Mouse (Mus musculus) heart, adult 18-20 months (tissue): ENCODE data around the gene Cdca4. TPM values are rescaled to one million over a fixed set of nuclear protein-coding genes. Genes with fewer than 3 reads are reported as not detected.
"Not testable (repeated sequence)": the region's sequence is repeated elsewhere in the genome, so short reads cannot be mapped to it uniquely, and the experiment has no call there.

ENCODE experiments used
- DNase-seq, 2 experiments: peaks; one replicate each; pipeline ENCODE4 v3.0.0; 2021 to 2022; ENCODE audit warnings: mixed read lengths in 1 of 2
- total RNA-seq, 2 experiments: library from RNA; stranded (reverse); gene quantifications; 2 replicates each; pipeline ENCODE4 v1.2.3; 2021

Gene Cdca4
- total RNA-seq, 2 experiments from 2014 or later = 5.1 to 5.6 TPM

DNA sequence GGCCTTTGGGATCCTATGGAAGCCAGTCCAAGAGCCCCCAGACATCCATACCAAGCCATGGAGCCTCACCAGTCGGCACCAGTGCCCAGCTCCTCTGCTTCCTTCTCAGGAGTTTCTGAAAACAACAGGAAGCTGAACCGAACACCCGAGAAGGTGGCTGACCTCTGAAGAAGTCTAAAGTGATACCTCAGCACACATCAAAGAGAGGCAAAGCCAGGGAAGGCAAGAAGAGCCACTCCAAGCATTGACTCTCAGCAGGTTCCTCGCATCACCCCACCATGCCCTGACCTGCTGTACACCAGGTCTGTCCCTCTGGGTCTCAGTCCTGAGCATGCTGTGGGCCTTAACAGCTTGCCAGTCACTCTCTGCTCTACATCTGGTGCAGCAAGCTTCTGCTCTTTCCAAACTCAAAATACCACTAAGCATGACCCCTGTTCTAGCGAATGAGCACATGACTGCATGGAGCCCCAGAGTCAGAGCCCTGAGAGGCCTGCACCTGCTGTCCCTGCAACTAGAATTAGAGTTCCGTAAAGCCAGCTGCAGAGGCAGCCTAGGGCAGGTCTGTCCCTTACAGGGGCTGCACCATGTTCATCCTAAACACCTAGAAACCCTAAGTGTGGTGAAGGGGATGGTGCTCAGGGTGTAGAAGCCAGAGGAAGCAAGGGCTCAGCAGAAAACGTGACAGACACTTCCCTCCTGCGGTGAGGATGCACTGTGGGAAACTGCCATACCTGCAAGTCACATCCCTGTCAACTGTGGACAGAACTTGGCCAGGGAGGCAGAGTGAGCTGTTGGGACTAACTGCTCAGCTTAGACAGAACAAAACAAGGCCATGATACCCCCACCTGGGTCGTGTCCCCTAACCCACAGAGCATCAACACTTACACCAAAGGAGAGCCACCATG is 28.1 kb upstream of the Cdca4 start:
- no peak for DNase-seq

GRCm38 (mm10) chr12:112856338-112856737 is 27.1 kb upstream of the Cdca4 start:
- no peak for DNase-seq

DNA sequence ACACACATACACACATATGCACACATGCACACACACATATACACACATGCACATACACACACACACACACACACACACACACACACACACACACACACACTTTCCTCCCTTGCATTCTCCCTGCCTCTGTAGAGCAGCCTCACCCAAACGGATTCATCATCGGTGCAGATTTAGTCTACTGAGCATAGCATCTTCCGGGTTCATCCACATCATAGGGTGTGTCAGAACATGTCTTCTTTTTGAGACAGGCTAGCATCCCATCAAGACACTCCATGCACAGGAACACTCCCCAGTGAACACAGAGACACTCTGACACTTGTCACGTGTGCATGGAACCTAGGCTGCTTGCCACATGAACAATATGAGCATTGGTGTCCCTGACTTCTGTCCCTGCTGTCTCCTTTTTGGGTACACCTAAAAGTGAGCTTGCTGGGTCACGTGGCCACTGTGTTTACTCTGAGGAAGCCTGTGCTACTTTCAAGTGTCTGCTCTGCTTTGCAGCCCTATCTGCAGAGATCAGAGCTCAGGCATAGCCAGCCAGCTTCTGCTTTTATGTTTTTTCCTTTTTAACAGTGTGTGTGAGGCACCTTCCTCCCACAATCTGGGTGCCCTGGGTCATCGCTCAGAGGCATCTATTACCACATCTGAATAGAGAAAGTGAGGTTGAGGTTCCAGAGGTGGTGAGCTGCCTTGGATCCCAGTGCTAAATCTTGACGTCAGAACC is 25.5 kb upstream of the Cdca4 start:
- DNase-seq = no peak

GRCm38 (mm10) chr12:112853050-112853729 is 24.0 kb upstream of the Cdca4 start:
- DNase-seq = no peak

DNA sequence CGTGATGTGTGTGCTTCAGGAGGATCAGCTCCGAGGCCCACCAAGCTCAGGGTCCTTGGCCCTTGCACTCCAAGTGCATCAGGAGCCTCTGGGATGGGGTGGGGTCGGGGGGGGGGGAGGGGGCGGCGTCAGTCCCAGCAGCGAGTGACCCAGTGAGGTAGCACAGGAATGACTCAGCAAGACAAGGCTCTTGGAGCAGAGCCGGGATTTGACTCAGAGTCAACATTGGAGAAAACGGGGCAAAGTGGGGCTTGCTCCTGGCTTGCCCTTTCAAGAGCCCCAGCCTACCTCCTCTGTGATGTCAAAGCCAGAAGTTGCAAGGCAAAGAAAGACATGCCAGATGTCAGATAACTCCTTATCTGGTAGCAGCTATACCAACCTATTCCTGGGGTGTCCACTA is 21.9 kb upstream of the Cdca4 start:
- no peak for DNase-seq

- DNase-seq = no peak
These were observed 21.1 kb upstream of the Cdca4 start for GRCm38 (mm10) chr12:112850344-112850743.

- DNase-seq = no peak
These were observed 20.2 kb upstream of the Cdca4 start for GRCm38 (mm10) chr12:112849235-112850022.

GRCm38 (mm10) chr12:112847880-112848279 is 18.7 kb upstream of the Cdca4 start:
- no peak for DNase-seq

GRCm38 (mm10) chr12:112843803-112844202 is 14.6 kb upstream of the Cdca4 start:
- peak; percentile 86 to 95 for DNase-seq

DNA sequence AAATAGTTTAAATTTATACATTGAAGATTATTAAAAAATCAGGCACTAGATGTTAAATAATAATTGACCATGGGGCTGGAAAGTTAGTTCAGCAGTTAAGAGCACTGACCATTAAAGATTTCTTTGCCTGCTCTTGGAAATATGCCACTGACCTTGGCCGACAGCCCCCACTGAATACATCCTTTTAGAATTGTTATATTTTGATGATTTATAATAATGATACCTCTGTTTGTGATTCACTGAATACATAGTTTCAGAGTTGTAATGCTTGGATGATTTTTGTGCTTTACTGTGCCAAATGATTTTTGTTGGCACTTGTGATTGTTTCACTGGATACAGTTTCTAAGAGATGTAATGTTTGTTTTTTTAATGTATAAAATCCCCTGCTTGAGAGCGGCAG is 12.9 kb upstream of the Cdca4 start:
- DNase-seq = not testable (repeated sequence)

GRCm38 (mm10) chr12:112841338-112841892 is 12.2 kb upstream of the Cdca4 start:
- DNase-seq = not testable (repeated sequence)

DNA sequence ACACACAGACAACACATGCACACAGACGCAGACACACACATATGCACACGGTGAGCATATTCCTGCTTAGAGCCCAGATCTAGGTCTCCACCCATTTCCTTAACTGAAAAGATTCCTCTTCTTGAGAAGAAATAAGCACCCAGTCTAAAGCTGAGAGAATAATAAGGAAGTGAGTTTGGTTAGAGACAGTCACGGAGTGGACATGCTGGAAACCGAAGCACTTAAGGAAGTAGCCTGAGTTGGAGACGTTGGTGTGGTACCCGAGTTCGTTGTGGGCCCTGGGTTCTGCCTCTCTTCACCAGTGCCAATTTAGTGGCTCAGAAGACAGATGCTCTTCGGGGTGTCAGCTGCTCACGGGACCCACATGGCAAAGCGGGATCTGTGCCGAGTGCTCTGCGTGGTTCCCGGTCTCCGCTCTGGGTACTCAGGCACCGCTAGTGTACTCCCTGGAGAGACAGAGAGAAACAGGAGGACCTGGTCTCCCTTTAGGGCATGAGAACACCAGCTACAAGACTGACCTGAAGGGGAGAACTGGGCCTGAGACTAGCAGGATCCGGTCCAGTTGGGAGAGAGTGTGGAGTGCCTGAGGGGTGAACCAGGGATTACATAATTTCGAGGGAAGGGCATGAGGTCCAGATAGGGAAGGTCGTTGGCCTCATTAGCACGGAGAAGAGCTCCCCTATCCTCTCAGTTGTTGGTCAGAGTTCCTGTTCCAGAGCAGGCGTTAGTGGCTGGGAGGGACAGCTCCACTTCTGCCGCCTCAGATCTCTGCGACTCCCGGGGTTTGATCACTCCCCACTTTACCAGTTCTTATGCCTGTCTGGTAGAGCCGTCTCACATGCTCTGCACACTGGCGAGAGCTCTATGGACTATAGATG is 11.2 kb upstream of the Cdca4 start:
- no peak for DNase-seq

DNA sequence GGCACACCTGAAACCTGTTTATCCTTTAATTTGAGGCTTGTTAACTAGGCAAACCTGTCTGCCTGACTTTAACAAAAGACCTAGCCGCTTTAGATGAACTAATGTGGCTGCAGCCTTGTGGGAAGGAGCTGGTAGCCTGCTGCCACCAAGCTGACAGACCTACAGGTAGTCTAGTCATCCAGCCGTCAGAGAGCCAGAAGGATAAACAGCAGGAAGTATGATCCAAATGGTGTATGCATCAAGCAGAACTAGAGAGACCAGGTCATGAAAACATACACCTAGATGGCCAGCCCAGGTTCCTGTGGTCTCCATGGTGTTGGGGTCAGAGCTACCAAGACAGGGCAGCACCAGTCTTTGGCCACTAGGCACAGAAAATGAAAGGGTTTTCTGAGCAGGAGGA is 5.8 kb upstream of the Cdca4 start:
- no peak for DNase-seq

DNA sequence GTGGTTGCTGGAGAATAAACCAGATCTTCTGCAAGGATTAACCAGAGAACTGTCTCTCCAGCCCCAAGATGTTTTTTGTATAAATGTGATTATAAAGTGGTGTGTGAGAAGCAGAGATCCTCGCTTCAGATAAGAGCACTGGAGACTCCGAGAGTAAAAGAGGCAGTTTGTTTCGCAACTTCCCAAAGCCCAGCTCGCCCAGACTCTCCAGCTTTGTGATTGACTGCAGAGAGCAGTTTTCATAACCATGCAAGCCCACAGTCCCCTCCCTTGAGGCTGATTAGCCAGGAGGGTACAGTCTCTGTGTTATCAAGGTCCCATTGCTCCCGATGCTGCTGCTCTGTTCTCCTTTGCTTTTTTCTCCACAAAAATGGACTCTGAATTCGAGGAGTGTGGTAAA is 4.3 kb upstream of the Cdca4 start:
- no peak for DNase-seq

GRCm38 (mm10) chr12:112832411-112832810 is 3.2 kb upstream of the Cdca4 start:
- no peak for DNase-seq

- DNase-seq = no peak
These were observed 1.3 kb upstream of the Cdca4 start for GRCm38 (mm10) chr12:112830570-112830969.

GRCm38 (mm10) chr12:112830141-112830540 is 918 bp upstream of the Cdca4 start:
- DNase-seq = no peak

- DNase-seq = no peak
These were observed 551 bp downstream of the Cdca4 start for GRCm38 (mm10) chr12:112828501-112829243.

GRCm38 (mm10) chr12:112825901-112826300 is 3.3 kb downstream of the Cdca4 start:
- DNase-seq = no peak

DNA sequence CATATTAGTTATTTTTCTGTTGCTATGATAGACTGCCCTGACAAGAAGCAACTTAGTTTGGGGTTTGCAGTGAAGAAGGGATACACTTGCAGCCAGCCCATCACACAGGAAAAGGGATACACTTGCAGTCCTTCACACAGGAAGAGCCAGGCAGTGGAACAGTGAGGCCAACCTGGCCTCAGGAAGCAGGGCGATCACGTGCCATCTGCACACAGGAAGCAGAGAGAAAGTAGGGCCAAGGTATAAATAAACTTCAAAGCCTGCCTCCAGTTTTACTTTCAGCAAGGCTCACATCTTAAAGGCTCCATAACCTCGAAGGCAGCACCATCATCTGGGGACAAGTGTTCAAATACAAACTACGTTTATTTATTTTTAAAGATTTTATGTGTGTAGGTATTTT is 6.0 kb downstream of the Cdca4 start:
- DNase-seq = peak in 1 of 2 experiments; percentile 31
